Mouse (Mus musculus): ENCODE data around the gene Gmppb.

DNA sequence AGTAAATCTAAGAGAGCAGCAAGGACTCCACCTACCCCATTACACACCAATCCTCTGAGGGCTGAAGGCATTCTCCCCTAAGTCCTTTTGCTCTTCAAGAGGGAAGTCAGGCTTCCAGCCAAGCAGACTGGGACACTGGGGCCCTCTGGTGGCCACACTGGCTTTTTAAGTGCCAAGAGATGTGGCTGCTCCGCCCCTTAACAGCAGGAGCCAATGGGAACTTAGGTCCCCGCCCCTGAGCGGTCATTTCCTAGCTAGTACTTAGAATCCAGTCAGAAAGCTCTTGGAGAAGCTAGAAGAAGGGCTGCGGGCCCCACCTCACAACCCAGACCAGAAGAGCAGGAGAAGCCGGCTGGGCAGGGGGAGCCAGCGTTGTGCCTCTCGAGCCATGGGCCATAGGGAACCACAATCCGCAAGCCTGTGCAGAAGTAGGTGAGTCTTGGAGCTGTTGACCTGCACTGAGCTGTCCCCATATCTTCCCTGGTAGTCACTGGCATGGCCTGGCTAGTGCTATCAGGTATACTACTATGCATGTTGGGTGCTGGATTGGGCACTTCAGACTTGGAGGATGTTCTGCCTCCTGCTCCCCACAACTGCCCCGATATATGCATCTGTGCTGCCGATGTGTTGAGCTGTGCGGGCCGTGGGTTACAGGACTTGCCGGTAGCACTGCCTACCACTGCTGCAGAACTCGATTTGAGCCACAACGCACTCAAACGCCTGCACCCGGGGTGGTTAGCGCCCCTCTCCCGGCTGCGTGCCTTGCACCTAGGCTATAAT is 4.0 kb downstream of the Gmppb start, which contains the start of gene Amigo3:
- TF ChIP-seq CTCF (IDR thresholded peaks at IDR 0.05; ENCODE audit: low read depth) (peak; percentile 97), EP300 (IDR thresholded peaks at IDR 0.05; ENCODE audit: low read depth) (no peak)

All from liver, embryonic 14.5 days (tissue).